Mouse (Mus musculus) heart, embryonic 11.5 days (tissue): ENCODE results near the gene Mmgt2. TPM values are rescaled to one million over a fixed set of nuclear protein-coding genes. Genes with fewer than 3 reads are reported as not detected.

ENCODE experiments used
- ATAC-seq: fragments of 200-750 bp; cut with Nextera tagmentation; replicated peaks from 2 replicates; pipeline ENCODE4 v1.8.0; 2017; ENCODE audit warnings: moderate library complexity; ENCODE audit not compliant: insufficient number of reproducible peaks, low FRiP score, low TSS enrichment
- H3K27ac ChIP-seq: fragments of 300-500 bp; sonication (generic); 2 replicates; pipeline ENCODE4 v1.5.1; 2014; ENCODE audit warnings: mild to moderate bottlenecking, low read depth, low read length
- H3K27me3 ChIP-seq: fragments of 300-500 bp; sonication (generic); 2 replicates; pipeline ENCODE4 v1.6.1; 2014; ENCODE audit warnings: mild to moderate bottlenecking, low read length, mixed read lengths; ENCODE audit not compliant: control insufficient read depth, insufficient read depth
- H3K36me3 ChIP-seq: fragments of 300-500 bp; sonication (generic); 2 replicates; pipeline ENCODE4 v1.6.1; 2014; ENCODE audit warnings: mild to moderate bottlenecking, low read length, moderate library complexity, mixed read lengths; ENCODE audit not compliant: control insufficient read depth, insufficient read depth
- H3K4me1 ChIP-seq: fragments of 300-500 bp; sonication (generic); 2 replicates; pipeline ENCODE4 v1.6.1; 2014; ENCODE audit warnings: low read length; ENCODE audit not compliant: control insufficient read depth, insufficient read depth
- H3K4me2 ChIP-seq: fragments of 300-500 bp; sonication (generic); 2 replicates; pipeline ENCODE4 v1.6.1; 2014; ENCODE audit warnings: mild to moderate bottlenecking, moderate library complexity
- H3K4me3 ChIP-seq: fragments of 300-500 bp; sonication (generic); 2 replicates; pipeline ENCODE4 v1.5.1; 2014; ENCODE audit warnings: low read depth, low read length
- H3K9ac ChIP-seq: fragments of 300-500 bp; sonication (generic); 2 replicates; pipeline ENCODE4 v1.6.1; 2014; ENCODE audit warnings: mild to moderate bottlenecking, low read depth, low read length, moderate library complexity
- H3K9me3 ChIP-seq: fragments of 300-500 bp; sonication (generic); replicated peaks from 2 replicates; pipeline ENCODE4 v1.6.1; 2016; ENCODE audit warnings: low read length; ENCODE audit not compliant: control insufficient read depth
- WGBS: fragments of 180-500 bp; shearing (Covaris S2); extraction: QIAGEN DNeasy Blood & Tissue Kit; methylation state at CpG from one replicate; pipeline ENCODE4 v1.1.7; 2014; ENCODE audit not compliant: insufficient replicate concordance; 5-methylcytosine and 5-hydroxymethylcytosine counted together
- polyA plus RNA-seq: library from polyadenylated mRNA; unstranded; fragments of >200 nt; fragmentation: Nextera tagmentation; extraction: Ambion mirVana; gene quantifications from 2 replicates; pipeline ENCODE4 v1.2.1, GENCODE M21; 2014

Gene Mmgt2
- polyA plus RNA-seq, 1 experiment from 2014 or later, result 45.0 TPM

GRCm38 (mm10) chr11:62630225-62630821 is 18.1 kb upstream of the Mmgt2 start:
- Histone ChIP-seq H3K9me3 (no peaks in the 10 kb centered on the region), H3K9ac (peak overlapping the region; percentile 29; the same call in 1 of the 2 replicates), H3K27ac (peak overlapping the region; percentile 54), H3K4me1 (peaks cover 47% of the 10 kb centered on the region), H3K36me3 (no peaks in the 10 kb centered on the region), H3K4me3 (peak overlapping the region; percentile 15; the same call in 1 of the 2 replicates), H3K4me2 (peak overlapping the region; percentile 57), H3K27me3 (no peaks in the 10 kb centered on the region)
- ATAC-seq, result no peak
- WGBS, result 3% methylated on average over 11 of the region's 11 CpGs

DNA sequence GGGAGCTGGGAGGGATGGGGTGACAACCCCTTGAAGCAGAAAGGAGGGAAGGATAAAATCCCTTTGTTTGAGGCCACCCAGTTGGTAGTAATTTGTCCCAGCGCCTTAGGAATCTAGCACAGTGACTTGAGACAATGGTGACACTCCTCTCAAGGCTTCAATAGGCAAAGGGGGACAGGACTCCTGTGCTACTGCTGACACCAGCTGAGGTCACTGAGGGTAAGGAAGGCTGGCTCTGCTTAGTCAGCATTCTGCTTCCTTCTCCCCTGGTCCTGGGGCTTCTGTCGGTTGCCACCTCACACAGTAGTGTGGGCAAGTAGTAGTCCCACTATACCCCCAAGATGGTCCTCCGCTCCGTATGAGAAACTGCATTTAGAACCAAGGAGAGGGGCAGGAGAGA is 17.3 kb upstream of the Mmgt2 start:
- no peak overlapping the region for H3K4me3 ChIP-seq
- ATAC-seq, result no peak
- WGBS, result 50% methylated on average over 4 of the region's 4 CpGs
- no peaks in the 10 kb centered on the region for H3K27me3 ChIP-seq
- H3K4me1 ChIP-seq, result peaks cover 50% of the 10 kb centered on the region
- no peak overlapping the region for H3K27ac ChIP-seq
- no peak overlapping the region for H3K9ac ChIP-seq
- H3K9me3 ChIP-seq, result no peaks in the 10 kb centered on the region
- no peak overlapping the region for H3K4me2 ChIP-seq
- no peaks in the 10 kb centered on the region for H3K36me3 ChIP-seq

DNA sequence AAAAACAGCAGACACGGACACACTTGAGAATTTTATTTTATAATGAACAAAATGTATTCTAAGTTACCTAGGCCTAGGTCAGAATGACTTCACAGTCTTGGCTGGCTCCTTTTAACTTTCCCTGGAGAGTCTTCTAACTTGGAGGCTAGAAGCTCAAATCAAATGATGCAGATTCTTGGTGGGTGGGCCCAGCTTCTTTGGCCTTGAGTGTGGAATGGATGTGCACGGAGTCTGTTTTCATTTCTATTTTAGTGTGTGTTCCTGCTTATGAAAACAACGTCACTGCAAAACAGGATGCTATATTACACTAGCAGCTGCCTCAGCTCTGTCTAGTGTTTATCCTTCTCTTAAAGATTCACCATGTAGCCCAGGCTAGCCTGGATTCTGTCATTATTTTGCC is 13.1 kb upstream of the Mmgt2 start:
- no peak overlapping the region for H3K27ac ChIP-seq
- no peaks in the 10 kb centered on the region for H3K27me3 ChIP-seq
- WGBS, result 60% methylated on average over 3 of the region's 3 CpGs
- no peaks in the 10 kb centered on the region for H3K9me3 ChIP-seq
- H3K4me2 ChIP-seq, result no peak overlapping the region
- no peak for ATAC-seq
- no peak overlapping the region for H3K4me3 ChIP-seq
- H3K9ac ChIP-seq, result no peak overlapping the region
- H3K4me1 ChIP-seq, result peaks cover 68% of the 10 kb centered on the region
- H3K36me3 ChIP-seq, result no peaks in the 10 kb centered on the region

- WGBS, result 51% methylated on average over 11 of the region's 11 CpGs
- Histone ChIP-seq H3K9me3 (no peaks in the 10 kb centered on the region), H3K9ac (0 out of 2 replicates have a peak overlapping the region, but pooled peaks have one; percentile 28), H3K4me2 (peak overlapping the region; percentile 29), H3K36me3 (no peaks in the 10 kb centered on the region), H3K27ac (peak overlapping the region; percentile 54), H3K4me3 (no peak overlapping the region), H3K4me1 (peaks cover 65% of the 10 kb centered on the region), H3K27me3 (no peaks in the 10 kb centered on the region)
- ATAC-seq, result no peak
Measured at GRCm38 (mm10) chr11:62636105-62636839, 12.2 kb upstream of the Mmgt2 start.

DNA sequence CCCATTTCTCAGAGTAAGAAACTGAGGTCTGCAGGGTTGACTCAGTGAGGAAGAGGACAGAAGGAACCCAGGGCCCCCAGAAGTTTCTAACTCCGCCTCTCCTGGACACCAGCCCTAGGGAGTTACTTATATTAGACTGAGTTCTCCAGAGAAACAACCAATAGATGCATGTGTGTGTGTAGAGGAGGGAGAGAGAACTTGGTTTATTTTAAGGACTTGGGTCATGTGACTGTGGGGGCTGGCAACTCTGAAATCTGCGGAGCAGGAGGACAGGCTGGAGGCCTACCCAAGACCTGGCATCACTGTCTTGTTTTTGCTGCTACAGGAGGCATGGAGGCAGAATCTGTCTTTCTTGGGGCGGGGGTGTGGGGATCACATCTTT is 11.6 kb upstream of the Mmgt2 start:
- H3K4me1 ChIP-seq, result peaks cover 68% of the 10 kb centered on the region

DNA sequence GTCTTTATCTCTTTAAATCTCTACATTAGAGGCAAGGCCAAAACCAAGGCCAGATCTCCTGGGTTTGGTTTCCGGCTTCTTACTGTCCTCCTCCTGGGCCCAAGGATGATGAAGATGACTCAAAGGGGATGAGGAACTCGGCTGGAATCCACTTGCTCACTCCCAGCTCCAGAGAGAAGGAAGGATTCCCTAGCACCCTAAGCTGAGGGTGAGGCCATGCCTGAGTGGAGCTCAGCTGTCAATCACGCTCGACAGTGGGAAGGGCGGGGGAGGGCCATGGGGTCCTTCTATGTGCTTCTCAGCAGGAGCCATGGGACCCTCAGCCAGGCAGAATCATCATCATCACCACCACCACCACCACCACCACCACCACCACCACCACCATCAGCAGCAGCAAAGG is 11.1 kb upstream of the Mmgt2 start:
- 74% methylated on average over 5 of the region's 5 CpGs for WGBS
- H3K4me2 ChIP-seq, result 0 out of 2 replicates have a peak overlapping the region, but pooled peaks have one; percentile 0
- H3K4me1 ChIP-seq, result peaks cover 72% of the 10 kb centered on the region
- no peak overlapping the region for H3K9ac ChIP-seq
- no peaks in the 10 kb centered on the region for H3K27me3 ChIP-seq
- no peaks in the 10 kb centered on the region for H3K36me3 ChIP-seq
- no peak overlapping the region for H3K4me3 ChIP-seq
- no peaks in the 10 kb centered on the region for H3K9me3 ChIP-seq
- ATAC-seq, result no peak
- H3K27ac ChIP-seq, result peak overlapping the region; percentile 75

More for the DNA sequence above, 11.6 kb upstream of the Mmgt2 start:
- Histone ChIP-seq H3K27me3 (no peaks in the 10 kb centered on the region), H3K9ac (0 out of 2 replicates have a peak overlapping the region, but pooled peaks have one; percentile 28), H3K27ac (peak overlapping the region; percentile 75), H3K4me2 (peak overlapping the region; percentile 29), H3K36me3 (no peaks in the 10 kb centered on the region), H3K9me3 (no peaks in the 10 kb centered on the region), H3K4me3 (no peak overlapping the region)
- ATAC-seq, result peak; percentile 66
- 61% methylated on average over 3 of the region's 3 CpGs for WGBS

DNA sequence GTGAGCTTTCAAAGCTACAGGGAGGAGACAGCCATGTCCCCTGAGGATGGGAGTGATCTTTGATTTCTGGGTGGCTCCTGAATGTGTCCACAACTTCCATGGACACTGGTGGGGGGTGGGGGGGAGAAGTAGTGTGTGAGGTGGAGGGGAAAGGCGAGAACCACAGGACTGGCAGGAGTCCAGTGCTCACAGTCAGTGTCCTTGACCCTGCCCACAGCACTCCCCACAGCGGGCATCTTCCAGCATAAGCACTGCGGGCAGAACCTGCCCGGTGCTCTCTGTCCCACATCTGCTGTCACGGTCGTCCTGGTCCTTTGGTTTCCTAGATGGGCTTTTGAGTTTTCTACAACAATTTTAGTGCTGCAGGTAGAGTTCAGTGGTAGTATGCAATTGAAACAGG is 10.7 kb upstream of the Mmgt2 start:
- peaks cover 76% of the 10 kb centered on the region for H3K4me1 ChIP-seq
- no peaks in the 10 kb centered on the region for H3K27me3 ChIP-seq

GRCm38 (mm10) chr11:62638402-62638801 is 10.1 kb upstream of the Mmgt2 start:
- no peak for ATAC-seq

More for the DNA sequence above, 10.7 kb upstream of the Mmgt2 start:
- Histone ChIP-seq H3K4me2 (no peak overlapping the region), H3K4me3 (no peak overlapping the region), H3K9me3 (no peaks in the 10 kb centered on the region), H3K36me3 (no peaks in the 10 kb centered on the region), H3K9ac (no peak overlapping the region), H3K27ac (peak overlapping the region; percentile 75; the same call in 1 of the 2 replicates)
- WGBS, result 87% methylated on average over 6 of the region's 6 CpGs
- no peak for ATAC-seq

More at GRCm38 (mm10) chr11:62638402-62638801, 10.1 kb upstream of the Mmgt2 start:
- Histone ChIP-seq H3K9ac (no peak overlapping the region), H3K27ac (0 out of 2 replicates have a peak overlapping the region, but pooled peaks have one; percentile 2), H3K4me3 (no peak overlapping the region), H3K27me3 (no peaks in the 10 kb centered on the region), H3K4me2 (no peak overlapping the region), H3K36me3 (no peaks in the 10 kb centered on the region), H3K4me1 (peaks cover 82% of the 10 kb centered on the region), H3K9me3 (no peaks in the 10 kb centered on the region)
- WGBS, result 73% methylated on average over 4 of the region's 4 CpGs
